Mouse (Mus musculus): ENCODE data around the gene Cacnb3. TPM values are rescaled to one million over a fixed set of nuclear protein-coding genes. Genes with fewer than 3 reads are reported as not detected.
A peak's percentile ranks its signal among the peaks of the same experiment; 100 is the strongest.

The Cacnb3 gene
- polyA plus RNA-seq, 1 experiment from 2014 or later = 21.9 TPM

DNA sequence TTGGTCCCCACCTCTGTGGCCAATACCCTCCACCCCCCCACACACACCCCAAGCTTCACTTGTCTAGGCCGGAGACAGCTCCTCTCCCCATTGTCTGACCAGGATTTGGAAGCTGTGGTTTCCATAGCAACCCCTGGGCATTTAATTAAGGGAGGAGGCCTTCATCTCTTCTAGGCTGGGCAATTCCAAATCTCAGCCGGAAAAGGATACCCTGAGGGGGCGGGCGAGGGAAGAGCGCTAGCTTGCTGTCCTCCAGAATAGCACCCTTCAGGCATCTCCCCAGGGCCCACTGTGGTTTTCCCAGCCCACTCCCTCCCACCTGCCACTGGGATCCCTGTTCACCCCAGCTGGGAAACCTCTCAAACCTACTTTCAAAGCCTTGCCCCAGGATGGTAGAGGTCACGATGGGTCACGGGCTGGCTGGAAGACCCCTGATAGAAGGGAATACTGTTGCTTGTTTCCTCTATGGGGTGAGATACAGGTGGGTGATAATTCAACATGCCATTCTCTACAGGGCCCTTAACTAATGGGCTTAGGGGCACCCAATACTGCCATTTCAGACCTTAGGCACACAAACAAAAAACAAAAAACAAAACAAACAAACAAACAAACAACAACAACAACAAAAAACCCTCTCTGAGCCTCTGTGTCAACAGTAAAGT lies 61.0 kb downstream of the Cacnb3 start:
- H3K4me2 ChIP-seq (ENCODE audit: low read depth, low read length) = no peak overlapping the region

DNA sequence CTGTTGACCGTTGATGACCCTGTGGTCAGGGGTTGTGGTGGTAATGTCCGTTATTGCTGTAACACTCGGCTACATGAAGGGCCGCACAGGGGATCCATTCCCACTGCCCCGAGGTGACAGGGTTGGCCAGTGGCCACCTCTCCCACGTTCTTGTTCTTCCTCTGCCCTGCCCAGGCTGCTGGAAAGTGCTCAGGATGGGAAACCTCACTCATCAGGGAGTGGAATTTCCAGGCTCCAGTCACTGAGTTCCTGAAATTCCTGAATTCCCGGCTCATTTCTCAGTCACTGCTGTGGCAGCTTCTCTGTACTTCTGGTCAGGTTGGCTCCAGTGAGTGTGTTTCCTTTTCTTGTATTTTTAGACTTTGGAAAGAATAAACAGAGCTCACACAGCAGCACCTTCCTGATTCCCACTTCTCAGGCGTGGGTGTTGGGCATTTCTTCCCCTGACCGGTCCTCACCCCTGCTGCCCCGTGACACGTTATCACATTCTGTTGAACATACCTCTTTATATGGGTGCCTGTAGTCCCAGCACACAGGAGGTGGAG lies 61.6 kb downstream of the Cacnb3 start:
- peak; percentile 74 for ATAC-seq (ENCODE audit: low read depth)
- no peak overlapping the region for H3K27ac ChIP-seq (ENCODE audit: low read length)
- WGBS = 12% methylated on average over 11 of the region's 11 CpGs

More for the DNA sequence above, 61.0 kb downstream of the Cacnb3 start:
- WGBS = 59% methylated on average over 7 of the region's 7 CpGs
- H3K9me3 ChIP-seq (ENCODE audit: control insufficient read depth, low read length) = no peaks in the 10 kb centered on the region
- no peak for ATAC-seq (ENCODE audit: low read depth)
- no peaks in the 10 kb centered on the region for H3K36me3 ChIP-seq (ENCODE audit: control insufficient read depth, insufficient read depth, low read length)
- H3K4me3 ChIP-seq (ENCODE audit: low read length) = no peak overlapping the region
- no peaks in the 10 kb centered on the region for H3K27me3 ChIP-seq (ENCODE audit: control insufficient read depth, insufficient read depth, low read depth, low read length)
- peaks cover 10% of the 10 kb centered on the region for H3K4me1 ChIP-seq (replicated peaks; ENCODE audit: control insufficient read depth, insufficient read depth, low read length)
- no peak overlapping the region for H3K27ac ChIP-seq (ENCODE audit: low read length)
- H3K9ac ChIP-seq (ENCODE audit: low read length) = no peak overlapping the region

More for the DNA sequence above, 61.6 kb downstream of the Cacnb3 start:
- H3K9ac ChIP-seq (ENCODE audit: low read length) = no peak overlapping the region
- H3K4me3 ChIP-seq (ENCODE audit: low read length) = no peak overlapping the region
- no peaks in the 10 kb centered on the region for H3K36me3 ChIP-seq (ENCODE audit: control insufficient read depth, insufficient read depth, low read length)
- H3K9me3 ChIP-seq (ENCODE audit: control insufficient read depth, low read length) = no peaks in the 10 kb centered on the region
- no peaks in the 10 kb centered on the region for H3K27me3 ChIP-seq (ENCODE audit: control insufficient read depth, insufficient read depth, low read depth, low read length)
- H3K4me2 ChIP-seq (ENCODE audit: low read depth, low read length) = no peak overlapping the region
- H3K4me1 ChIP-seq (replicated peaks; ENCODE audit: control insufficient read depth, insufficient read depth, low read length) = peaks cover 10% of the 10 kb centered on the region

Other genes with a start within 250 kb of the Cacnb3 start
- gene Olfr283, start 249.9 kb upstream of the Cacnb3 start, polyA plus RNA-seq (2015; fragmentation: Nextera tagmentation; extraction: Ambion mirVana) = not detected in 2 replicates
- gene Olfr282, start 199.6 kb upstream of the Cacnb3 start, polyA plus RNA-seq (2015; fragmentation: Nextera tagmentation; extraction: Ambion mirVana) = not detected in 2 replicates
- not detected in 2 replicates for gene Olfr281, start 178.3 kb upstream of the Cacnb3 start, polyA plus RNA-seq (2015; fragmentation: Nextera tagmentation; extraction: Ambion mirVana)
- not detected in 2 replicates for gene OR5BS1P, start 160.9 kb upstream of the Cacnb3 start, polyA plus RNA-seq (2015; fragmentation: Nextera tagmentation; extraction: Ambion mirVana)
- gene Lalba, start 148.1 kb upstream of the Cacnb3 start, polyA plus RNA-seq (2015; fragmentation: Nextera tagmentation; extraction: Ambion mirVana) = 0.39 and 0.82 TPM in 2 replicates
- gene Olfr279, start 138.4 kb upstream of the Cacnb3 start, polyA plus RNA-seq (2015; fragmentation: Nextera tagmentation; extraction: Ambion mirVana) = not detected in 2 replicates
- gene Kansl2, start 96.6 kb upstream of the Cacnb3 start, polyA plus RNA-seq (2015; fragmentation: Nextera tagmentation; extraction: Ambion mirVana) = 86.3 and 89.9 TPM in 2 replicates
- 51.6 and 64.2 TPM in 2 replicates for gene Ccnt1, start 59.9 kb upstream of the Cacnb3 start, polyA plus RNA-seq (2015; fragmentation: Nextera tagmentation; extraction: Ambion mirVana)
- not detected in 2 replicates for gene 4930415O20Rik, start 59.8 kb upstream of the Cacnb3 start, polyA plus RNA-seq (2015; fragmentation: Nextera tagmentation; extraction: Ambion mirVana)
- 21.5 and 21.7 TPM in 2 replicates for gene Adcy6, start 20.8 kb upstream of the Cacnb3 start, polyA plus RNA-seq (2015; fragmentation: Nextera tagmentation; extraction: Ambion mirVana)
- gene Ddx23, start 32.1 kb downstream of the Cacnb3 start, polyA plus RNA-seq (2015; fragmentation: Nextera tagmentation; extraction: Ambion mirVana) = 21.6 and 24.0 TPM in 2 replicates
- 0.68 and 0.92 TPM in 2 replicates for gene Rnd1, start 46.6 kb downstream of the Cacnb3 start, polyA plus RNA-seq (2015; fragmentation: Nextera tagmentation; extraction: Ambion mirVana)
- 4.9 and 5.3 TPM in 2 replicates for gene Ccdc65, start 77.4 kb downstream of the Cacnb3 start, polyA plus RNA-seq (2015; fragmentation: Nextera tagmentation; extraction: Ambion mirVana)
- 32.5 and 33.5 TPM in 2 replicates for gene Fkbp11, start 97.4 kb downstream of the Cacnb3 start, polyA plus RNA-seq (2015; fragmentation: Nextera tagmentation; extraction: Ambion mirVana)
- gene Arf3, start 132.4 kb downstream of the Cacnb3 start, polyA plus RNA-seq (2015; fragmentation: Nextera tagmentation; extraction: Ambion mirVana) = 40.2 and 40.6 TPM in 2 replicates
- 0.13 and 0.23 TPM in 2 replicates for gene Wnt10b, start 147.3 kb downstream of the Cacnb3 start, polyA plus RNA-seq (2015; fragmentation: Nextera tagmentation; extraction: Ambion mirVana)
- not detected in 2 replicates for gene Wnt1, start 159.0 kb downstream of the Cacnb3 start, polyA plus RNA-seq (2015; fragmentation: Nextera tagmentation; extraction: Ambion mirVana)
- not detected in 2 replicates for gene Ddn, start 178.7 kb downstream of the Cacnb3 start, polyA plus RNA-seq (2015; fragmentation: Nextera tagmentation; extraction: Ambion mirVana)
- 106 TPM in 2 replicates for gene Prkag1, start 200.7 kb downstream of the Cacnb3 start, polyA plus RNA-seq (2015; fragmentation: Nextera tagmentation; extraction: Ambion mirVana)
- gene Kmt2d, start 240.4 kb downstream of the Cacnb3 start, polyA plus RNA-seq (2015; fragmentation: Nextera tagmentation; extraction: Ambion mirVana) = 11.9 and 12.7 TPM in 2 replicates